Mouse (Mus musculus) testis, adult 2 months (tissue): ENCODE results near the gene Tomm40.
A peak's percentile ranks its signal among the peaks of the same experiment; 100 is the strongest.

ENCODE experiments used
- CTCF ChIP-seq: fragments of 200-500 bp; IDR thresholded peaks from 2 replicates; pipeline ENCODE4 v1.5.1; 2012; ENCODE audit warnings: low read depth, mild to moderate bottlenecking, inconsistent platforms, low read length, moderate library complexity; ENCODE audit not compliant: control insufficient read depth, insufficient read depth, insufficient replicate concordance
- POLR2A ChIP-seq: fragments of 200-500 bp; IDR thresholded peaks from 2 replicates; pipeline ENCODE4 v1.6.1; 2012; ENCODE audit warnings: low read depth, mild to moderate bottlenecking, inconsistent platforms, low read length, moderate library complexity; ENCODE audit not compliant: control insufficient read depth

GRCm38 (mm10) chr7:19713196-19713595, 2.0 kb downstream of the Tomm40 start:
- TF ChIP-seq CTCF = 0 out of 2 replicates have a peak, but pooled peaks have one; percentile 14
- TF ChIP-seq POLR2A = no peak
